Mouse (Mus musculus): ENCODE results near the gene Tex21. TPM values are rescaled to one million over a fixed set of nuclear protein-coding genes. Genes with fewer than 3 reads are reported as not detected.

Tex21 gene
- polyA plus RNA-seq, 1 experiment from 2014 or later, result not detected

GRCm38 (mm10) chr12:76281111-76281660, 34.6 kb upstream of the Tex21 start:
- H3K4me1 ChIP-seq (replicated peaks; ENCODE audit: control insufficient read depth, insufficient read depth, low read length), result peaks cover 8% of the 10 kb centered on the region
- no peak for ATAC-seq
- no peak overlapping the region for H3K9ac ChIP-seq (replicated peaks; ENCODE audit: low read depth, low read length)
- no peak overlapping the region for H3K27ac ChIP-seq (ENCODE audit: low read length)
- no peaks in the 10 kb centered on the region for H3K36me3 ChIP-seq (ENCODE audit: control insufficient read depth, insufficient read depth)
- WGBS, result 90% methylated on average over 2 of the region's 2 CpGs
- H3K9me3 ChIP-seq (ENCODE audit: control insufficient read depth, low read length), result no peaks in the 10 kb centered on the region
- no peak overlapping the region for H3K4me2 ChIP-seq (ENCODE audit: low read length)
- H3K27me3 ChIP-seq (replicated peaks; ENCODE audit: control insufficient read depth, insufficient read depth, low read length), result no peaks in the 10 kb centered on the region
- H3K4me3 ChIP-seq (replicated peaks; ENCODE audit: low read length), result no peak overlapping the region

GRCm38 (mm10) chr12:76280556-76280955, 34.0 kb upstream of the Tex21 start:
- Histone ChIP-seq H3K36me3 (ENCODE audit: control insufficient read depth, insufficient read depth) (no peaks in the 10 kb centered on the region), H3K27ac (ENCODE audit: low read length) (no peak overlapping the region), H3K9ac (replicated peaks; ENCODE audit: low read depth, low read length) (no peak overlapping the region), H3K4me2 (ENCODE audit: low read length) (no peak overlapping the region), H3K4me1 (replicated peaks; ENCODE audit: control insufficient read depth, insufficient read depth, low read length) (peaks cover 8% of the 10 kb centered on the region), H3K4me3 (replicated peaks; ENCODE audit: low read length) (no peak overlapping the region), H3K27me3 (replicated peaks; ENCODE audit: control insufficient read depth, insufficient read depth, low read length) (no peaks in the 10 kb centered on the region), H3K9me3 (ENCODE audit: control insufficient read depth, low read length) (no peaks in the 10 kb centered on the region)
- no peak for ATAC-seq
- WGBS, result 60% methylated on average over 9 of the region's 9 CpGs

- Histone ChIP-seq H3K9ac (replicated peaks; ENCODE audit: low read depth, low read length) (no peak overlapping the region), H3K4me3 (replicated peaks; ENCODE audit: low read length) (no peak overlapping the region), H3K4me2 (ENCODE audit: low read length) (no peak overlapping the region), H3K36me3 (ENCODE audit: control insufficient read depth, insufficient read depth) (no peaks in the 10 kb centered on the region), H3K4me1 (replicated peaks; ENCODE audit: control insufficient read depth, insufficient read depth, low read length) (peaks cover 8% of the 10 kb centered on the region), H3K27me3 (replicated peaks; ENCODE audit: control insufficient read depth, insufficient read depth, low read length) (no peaks in the 10 kb centered on the region), H3K9me3 (ENCODE audit: control insufficient read depth, low read length) (no peaks in the 10 kb centered on the region), H3K27ac (ENCODE audit: low read length) (no peak overlapping the region)
- 84% methylated on average over 6 of the region's 6 CpGs for WGBS
- ATAC-seq, result no peak
These were observed 31.7 kb upstream of the Tex21 start for GRCm38 (mm10) chr12:76278209-76278608.

- Histone ChIP-seq H3K4me1 (replicated peaks; ENCODE audit: control insufficient read depth, insufficient read depth, low read length) (no peaks in the 10 kb centered on the region), H3K4me3 (replicated peaks; ENCODE audit: low read length) (no peak overlapping the region), H3K9ac (replicated peaks; ENCODE audit: low read depth, low read length) (no peak overlapping the region), H3K36me3 (ENCODE audit: control insufficient read depth, insufficient read depth) (no peaks in the 10 kb centered on the region), H3K9me3 (ENCODE audit: control insufficient read depth, low read length) (no peaks in the 10 kb centered on the region), H3K27me3 (replicated peaks; ENCODE audit: control insufficient read depth, insufficient read depth, low read length) (no peaks in the 10 kb centered on the region), H3K27ac (ENCODE audit: low read length) (no peak overlapping the region), H3K4me2 (ENCODE audit: low read length) (no peak overlapping the region)
- 92% methylated on average over 10 of the region's 10 CpGs for WGBS
- no peak for ATAC-seq
These were observed 26.3 kb upstream of the Tex21 start for GRCm38 (mm10) chr12:76272610-76273524.

- Histone ChIP-seq H3K9ac (replicated peaks; ENCODE audit: low read depth, low read length) (no peak overlapping the region), H3K4me3 (replicated peaks; ENCODE audit: low read length) (no peak overlapping the region), H3K27me3 (replicated peaks; ENCODE audit: control insufficient read depth, insufficient read depth, low read length) (no peaks in the 10 kb centered on the region), H3K36me3 (ENCODE audit: control insufficient read depth, insufficient read depth) (no peaks in the 10 kb centered on the region), H3K4me2 (ENCODE audit: low read length) (no peak overlapping the region), H3K4me1 (replicated peaks; ENCODE audit: control insufficient read depth, insufficient read depth, low read length) (no peaks in the 10 kb centered on the region), H3K27ac (ENCODE audit: low read length) (no peak overlapping the region), H3K9me3 (ENCODE audit: control insufficient read depth, low read length) (no peaks in the 10 kb centered on the region)
- 95% methylated on average over 6 of the region's 6 CpGs for WGBS
- ATAC-seq, result no peak
These were observed 25.0 kb upstream of the Tex21 start for GRCm38 (mm10) chr12:76271516-76271915.

- ATAC-seq, result no peak
- H3K27ac ChIP-seq (ENCODE audit: low read length), result no peak overlapping the region
- no peaks in the 10 kb centered on the region for H3K9me3 ChIP-seq (ENCODE audit: control insufficient read depth, low read length)
- no peaks in the 10 kb centered on the region for H3K27me3 ChIP-seq (replicated peaks; ENCODE audit: control insufficient read depth, insufficient read depth, low read length)
- H3K4me2 ChIP-seq (ENCODE audit: low read length), result no peak overlapping the region
- WGBS, result 75% methylated on average over 7 of the region's 7 CpGs
- peaks cover 8% of the 10 kb centered on the region for H3K4me1 ChIP-seq (replicated peaks; ENCODE audit: control insufficient read depth, insufficient read depth, low read length)
- H3K9ac ChIP-seq (replicated peaks; ENCODE audit: low read depth, low read length), result no peak overlapping the region
- no peaks in the 10 kb centered on the region for H3K36me3 ChIP-seq (ENCODE audit: control insufficient read depth, insufficient read depth)
- no peak overlapping the region for H3K4me3 ChIP-seq (replicated peaks; ENCODE audit: low read length)
These were observed 22.6 kb upstream of the Tex21 start for GRCm38 (mm10) chr12:76269196-76269595.

GRCm38 (mm10) chr12:76268686-76269085, 22.1 kb upstream of the Tex21 start:
- ATAC-seq, result no peak
- 76% methylated on average over 10 of the region's 10 CpGs for WGBS
- no peaks in the 10 kb centered on the region for H3K27me3 ChIP-seq (replicated peaks; ENCODE audit: control insufficient read depth, insufficient read depth, low read length)
- H3K9ac ChIP-seq (replicated peaks; ENCODE audit: low read depth, low read length), result no peak overlapping the region
- no peaks in the 10 kb centered on the region for H3K9me3 ChIP-seq (ENCODE audit: control insufficient read depth, low read length)
- H3K27ac ChIP-seq (ENCODE audit: low read length), result no peak overlapping the region
- H3K4me1 ChIP-seq (replicated peaks; ENCODE audit: control insufficient read depth, insufficient read depth, low read length), result peaks cover 13% of the 10 kb centered on the region
- no peak overlapping the region for H3K4me2 ChIP-seq (ENCODE audit: low read length)
- no peak overlapping the region for H3K4me3 ChIP-seq (replicated peaks; ENCODE audit: low read length)
- H3K36me3 ChIP-seq (ENCODE audit: control insufficient read depth, insufficient read depth), result no peaks in the 10 kb centered on the region

GRCm38 (mm10) chr12:76266875-76267274, 20.3 kb upstream of the Tex21 start:
- H3K27ac ChIP-seq (ENCODE audit: low read length), result no peak overlapping the region
- no peaks in the 10 kb centered on the region for H3K9me3 ChIP-seq (ENCODE audit: control insufficient read depth, low read length)
- no peaks in the 10 kb centered on the region for H3K27me3 ChIP-seq (replicated peaks; ENCODE audit: control insufficient read depth, insufficient read depth, low read length)
- H3K4me1 ChIP-seq (replicated peaks; ENCODE audit: control insufficient read depth, insufficient read depth, low read length), result peaks cover 13% of the 10 kb centered on the region
- no peak overlapping the region for H3K9ac ChIP-seq (replicated peaks; ENCODE audit: low read depth, low read length)
- 59% methylated on average over 9 of the region's 9 CpGs for WGBS
- no peak overlapping the region for H3K4me3 ChIP-seq (replicated peaks; ENCODE audit: low read length)
- no peaks in the 10 kb centered on the region for H3K36me3 ChIP-seq (ENCODE audit: control insufficient read depth, insufficient read depth)
- peak; percentile 60; the same call in 1 of the 2 replicates for ATAC-seq
- no peak overlapping the region for H3K4me2 ChIP-seq (ENCODE audit: low read length)

GRCm38 (mm10) chr12:76265001-76265400, 18.5 kb upstream of the Tex21 start:
- WGBS, result 73% methylated on average over 6 of the region's 6 CpGs
- Histone ChIP-seq H3K36me3 (ENCODE audit: control insufficient read depth, insufficient read depth) (no peaks in the 10 kb centered on the region), H3K9ac (replicated peaks; ENCODE audit: low read depth, low read length) (no peak overlapping the region), H3K4me3 (replicated peaks; ENCODE audit: low read length) (no peak overlapping the region), H3K4me1 (replicated peaks; ENCODE audit: control insufficient read depth, insufficient read depth, low read length) (peaks cover 13% of the 10 kb centered on the region), H3K4me2 (ENCODE audit: low read length) (no peak overlapping the region; the same call in 1 of the 2 replicates), H3K27ac (ENCODE audit: low read length) (no peak overlapping the region; the same call in 1 of the 2 replicates), H3K27me3 (replicated peaks; ENCODE audit: control insufficient read depth, insufficient read depth, low read length) (no peaks in the 10 kb centered on the region), H3K9me3 (ENCODE audit: control insufficient read depth, low read length) (no peaks in the 10 kb centered on the region)
- no peak for ATAC-seq
